Mouse (Mus musculus): Measurements from ENCODE around the gene Uap1.

Uap1 gene

DNA sequence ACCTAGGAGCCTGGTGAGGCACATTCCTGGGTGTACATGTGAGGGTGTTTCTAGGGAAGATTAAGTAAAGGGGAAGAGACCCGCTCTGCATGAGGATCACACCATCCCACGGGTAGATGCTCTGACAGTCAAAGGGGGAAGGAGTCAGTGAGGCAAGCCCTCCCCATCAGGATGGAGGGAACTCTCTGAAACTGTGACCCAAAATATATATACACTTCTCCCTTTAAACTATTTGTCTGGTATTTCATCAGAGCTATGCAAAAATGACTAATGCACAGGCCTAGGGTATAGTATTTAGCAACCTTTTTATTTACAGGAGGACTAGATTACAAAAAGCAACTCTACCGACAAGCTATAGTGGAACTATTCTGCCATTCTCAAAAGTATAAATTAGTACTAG is 9.8 kb downstream of the Uap1 start:
- DNase-seq (ENCODE audit: extremely low spot score, low read depth, low spot score): no peak

DNA sequence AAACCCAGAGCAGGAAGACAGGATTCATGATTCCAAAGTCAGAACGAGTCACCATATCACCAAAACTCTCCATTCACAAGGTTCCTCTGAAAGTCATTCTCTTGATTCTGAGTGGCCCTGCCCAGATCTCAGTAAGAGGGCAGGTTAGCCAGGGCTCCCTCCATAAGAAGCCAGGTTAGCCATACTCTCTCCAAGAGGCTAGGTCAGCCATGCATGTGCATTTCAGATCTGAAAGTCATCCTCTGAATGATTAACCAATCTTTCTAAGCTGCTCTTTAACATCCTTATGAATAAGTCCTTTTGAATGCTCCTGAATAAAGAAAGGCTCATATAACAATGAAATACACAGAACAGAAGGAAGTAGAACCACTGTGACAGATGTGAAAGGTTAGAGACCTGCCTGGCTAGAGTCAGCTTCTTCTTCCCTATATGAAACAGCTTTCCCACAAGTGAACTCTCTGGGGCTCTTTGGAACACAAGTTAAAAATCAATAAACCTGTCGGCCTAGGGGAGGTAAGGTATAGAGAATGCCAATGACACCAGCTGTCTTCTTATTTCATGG is 10.6 kb downstream of the Uap1 start:
- DNase-seq (ENCODE audit: extremely low spot score, low read depth, low spot score): no peak

GRCm38 (mm10) chr1:170163398-170163943 is 11.3 kb downstream of the Uap1 start:
- no peak for DNase-seq (ENCODE audit: extremely low spot score, low read depth, low spot score)

DNA sequence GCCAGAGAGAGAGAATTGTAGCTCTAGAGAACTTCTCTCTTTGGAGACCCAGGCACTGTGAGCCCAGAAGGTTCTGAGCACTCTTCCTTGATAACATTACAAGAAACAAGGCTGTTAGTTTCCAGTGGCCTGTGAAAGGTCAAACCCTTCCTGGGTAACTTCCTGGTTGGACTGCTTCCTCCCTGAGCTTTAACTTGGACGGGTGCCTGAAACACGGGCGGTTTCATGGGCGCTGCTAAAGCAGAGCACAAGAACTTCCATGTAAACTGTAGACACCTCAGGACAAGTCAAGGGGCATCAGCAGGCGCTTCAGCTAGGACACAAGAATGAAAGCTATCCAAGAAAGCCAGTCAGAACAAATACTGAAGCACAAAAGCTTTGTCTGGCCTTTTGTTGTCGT is 12.9 kb downstream of the Uap1 start:
- no peak for DNase-seq (ENCODE audit: extremely low spot score, low read depth, low spot score)

GRCm38 (mm10) chr1:170160397-170160938 is 14.3 kb downstream of the Uap1 start:
- no peak for DNase-seq (ENCODE audit: extremely low spot score, low read depth, low spot score)

DNA sequence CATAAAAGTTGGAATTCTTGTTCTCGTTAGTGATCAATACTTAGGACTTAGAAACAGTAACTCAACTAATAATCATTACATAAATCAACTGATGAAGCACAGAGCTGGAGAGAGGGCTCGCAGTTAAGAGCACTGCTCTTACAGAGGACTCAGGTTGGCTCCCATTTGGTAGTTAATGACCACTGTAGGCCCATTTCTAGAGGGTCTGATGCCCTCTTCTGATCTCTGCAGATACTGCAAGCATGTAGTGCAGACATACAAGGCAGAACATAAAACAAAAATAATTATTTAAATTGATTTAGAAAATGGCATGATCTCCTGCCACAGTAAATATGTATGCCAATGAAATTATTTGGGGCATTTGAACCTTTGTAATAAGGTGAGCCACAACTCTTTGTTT is 15.1 kb downstream of the Uap1 start:
- DNase-seq (ENCODE audit: extremely low spot score, low read depth, low spot score): no peak

- no peak for DNase-seq (ENCODE audit: extremely low spot score, low read depth, low spot score)
Measured at GRCm38 (mm10) chr1:170155761-170156160, 19.0 kb downstream of the Uap1 start.

GRCm38 (mm10) chr1:170155298-170155697 is 19.5 kb downstream of the Uap1 start:
- DNase-seq (ENCODE audit: extremely low spot score, low read depth, low spot score): no peak

- DNase-seq (ENCODE audit: extremely low spot score, low read depth, low spot score): no peak
Measured at GRCm38 (mm10) chr1:170153986-170154385, 20.8 kb downstream of the Uap1 start.

DNA sequence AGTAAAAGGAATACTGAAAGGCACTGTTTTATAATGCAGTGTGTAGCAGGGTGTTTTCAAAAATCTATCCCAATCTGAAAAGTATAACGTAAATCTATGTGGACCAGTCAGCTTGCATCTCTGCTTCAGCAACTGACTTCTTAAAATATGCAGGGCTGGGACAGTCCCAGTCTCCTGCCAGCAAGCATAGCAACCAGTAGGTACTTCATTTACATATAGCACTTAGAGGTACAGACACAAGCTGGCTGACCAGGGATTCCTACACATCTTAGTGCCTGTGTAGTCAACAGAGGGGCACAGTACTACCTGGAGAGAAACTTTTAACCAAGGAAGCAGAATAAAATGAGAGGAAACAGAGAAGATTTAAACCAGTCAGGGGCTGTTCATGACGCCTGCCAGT is 22.2 kb downstream of the Uap1 start:
- DNase-seq (ENCODE audit: extremely low spot score, low read depth, low spot score): no peak

GRCm38 (mm10) chr1:170150870-170151269 is 23.9 kb downstream of the Uap1 start:
- DNase-seq (ENCODE audit: extremely low spot score, low read depth, low spot score): no peak

DNA sequence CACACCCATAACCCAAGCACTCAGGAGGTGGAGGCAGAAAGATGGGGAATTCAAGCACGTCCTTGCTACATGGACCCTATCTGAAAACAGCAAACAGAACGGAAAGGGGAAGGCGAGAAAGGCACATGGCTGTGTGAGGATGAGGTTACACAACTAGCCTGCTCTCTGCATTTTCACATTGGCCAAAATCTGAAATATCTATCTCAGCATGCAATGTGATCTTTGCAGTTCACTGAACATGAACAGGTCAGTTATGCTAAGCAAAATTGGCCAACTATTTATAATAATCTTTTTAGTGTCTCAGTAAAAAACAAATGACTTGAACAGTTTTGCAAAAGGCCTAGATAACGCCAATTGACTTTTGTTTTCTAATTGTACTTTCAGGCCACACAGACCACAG is 25.0 kb downstream of the Uap1 start:
- DNase-seq (ENCODE audit: extremely low spot score, low read depth, low spot score): no peak

- DNase-seq (ENCODE audit: extremely low spot score, low read depth, low spot score): no peak
Measured at GRCm38 (mm10) chr1:170148536-170148935, 26.2 kb downstream of the Uap1 start.

DNA sequence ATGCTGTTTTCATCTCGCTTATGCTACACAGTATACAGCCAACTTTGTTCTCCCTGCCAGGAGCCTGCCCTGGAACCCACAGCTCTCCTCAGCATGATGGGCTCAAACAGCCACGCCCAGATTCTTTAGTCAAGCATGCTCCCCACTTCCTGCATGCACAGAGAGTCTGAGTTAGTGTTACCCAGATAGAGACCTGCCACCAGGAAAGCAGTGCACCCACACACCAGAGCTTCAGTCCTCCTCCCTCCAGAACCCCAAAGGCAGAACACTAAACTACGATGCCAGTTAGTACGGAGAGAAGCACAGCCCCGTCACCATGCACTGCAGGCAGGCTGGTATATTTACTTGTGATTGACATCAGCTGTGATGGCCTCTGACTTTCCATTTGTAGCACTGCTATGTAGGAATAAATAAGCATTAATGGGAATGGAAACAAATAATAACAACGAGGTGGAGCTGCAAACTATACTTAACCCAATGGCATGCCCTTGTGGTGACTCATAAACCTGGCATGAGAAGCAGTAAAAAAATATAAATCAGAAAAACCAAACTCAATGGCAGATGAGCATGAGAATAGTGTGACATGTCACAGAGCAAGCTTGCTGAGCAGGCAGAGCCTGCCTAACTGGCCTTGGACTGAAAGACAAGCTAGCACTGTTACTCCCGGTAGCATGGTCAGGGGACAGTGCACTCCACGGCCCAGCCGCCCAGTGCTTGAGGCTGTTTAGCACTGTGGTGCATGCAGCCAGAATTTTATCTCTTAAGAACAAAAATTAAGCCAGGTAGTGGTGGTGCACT is 26.9 kb downstream of the Uap1 start:
- DNase-seq (ENCODE audit: extremely low spot score, low read depth, low spot score): no peak

GRCm38 (mm10) chr1:170145606-170146005 is 29.2 kb downstream of the Uap1 start:
- DNase-seq (ENCODE audit: extremely low spot score, low read depth, low spot score): no peak

DNA sequence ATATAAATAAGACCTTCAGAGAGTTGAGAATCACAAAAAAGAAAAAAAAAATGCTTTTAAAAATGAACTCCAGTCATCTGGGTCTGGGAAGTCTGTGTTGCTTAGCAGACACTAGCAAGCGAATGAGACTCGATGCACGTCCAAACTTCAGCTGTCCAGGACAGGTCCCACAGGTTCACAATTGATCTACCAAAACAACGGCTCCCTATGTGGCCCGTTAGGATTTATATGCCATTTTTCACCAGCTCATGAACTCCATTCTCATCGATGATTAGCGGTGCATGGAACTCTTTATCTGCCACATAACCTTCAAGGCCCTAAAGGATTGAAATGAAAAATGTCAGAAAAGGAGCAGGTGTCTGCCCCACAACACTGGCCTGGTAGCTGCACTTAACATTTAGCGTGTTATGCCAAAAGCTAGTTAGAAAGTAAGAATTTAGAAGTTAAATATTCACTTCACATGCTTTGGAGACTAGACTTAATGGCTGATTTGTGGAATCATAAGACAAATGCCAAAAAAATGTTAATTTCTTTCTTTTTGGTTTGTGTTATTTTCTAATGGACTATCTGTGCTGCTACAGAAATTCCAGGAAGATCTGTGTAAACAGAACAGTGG is 32.4 kb downstream of the Uap1 start:
- no peak for DNase-seq (ENCODE audit: extremely low spot score, low read depth, low spot score)

DNA sequence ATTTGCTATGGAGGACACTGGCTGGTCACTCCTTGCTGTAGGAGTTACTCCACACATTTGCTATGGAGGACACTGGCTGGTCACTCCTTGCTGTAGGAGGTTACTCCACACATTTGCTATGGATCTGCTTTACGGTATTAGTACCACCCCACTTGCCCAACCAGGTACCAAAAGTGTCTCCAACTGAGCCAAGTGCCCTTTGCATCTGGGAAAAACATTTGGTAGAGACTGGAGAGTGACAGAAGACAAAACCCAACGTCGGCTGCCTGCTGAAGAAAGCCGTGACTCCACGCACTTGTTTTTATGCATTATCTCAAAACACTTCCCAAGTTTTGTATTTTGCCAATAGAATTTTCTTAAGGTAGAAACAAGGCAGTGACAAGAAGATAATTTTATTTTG is 33.1 kb downstream of the Uap1 start:
- DNase-seq (ENCODE audit: extremely low spot score, low read depth, low spot score): no peak

- peak; percentile 41 for DNase-seq (ENCODE audit: extremely low spot score, low read depth, low spot score)
Measured at GRCm38 (mm10) chr1:170136351-170137009, 38.3 kb downstream of the Uap1 start.

DNA sequence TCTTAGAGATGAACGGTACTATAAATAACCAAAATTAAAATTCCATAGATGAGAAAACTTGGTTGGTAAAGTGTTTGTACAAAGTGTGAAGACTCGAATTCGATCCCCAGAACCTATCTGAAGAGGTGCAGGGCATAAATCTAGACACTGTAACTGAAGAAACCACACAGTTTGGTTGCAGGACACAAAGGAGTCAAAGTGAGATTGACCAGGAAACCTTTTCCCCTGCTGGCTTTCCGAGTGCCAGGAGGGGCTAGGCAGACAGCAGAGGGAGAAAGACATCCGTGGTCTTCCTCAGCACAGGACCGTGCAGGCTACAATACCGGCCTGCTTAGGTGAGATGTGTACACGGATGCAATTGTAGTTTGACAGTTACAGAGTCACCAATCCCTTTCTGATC is 40.5 kb downstream of the Uap1 start:
- no peak for DNase-seq (ENCODE audit: extremely low spot score, low read depth, low spot score)

GRCm38 (mm10) chr1:170130962-170131361 is 43.8 kb downstream of the Uap1 start:
- no peak for DNase-seq (ENCODE audit: extremely low spot score, low read depth, low spot score)

- no peak for DNase-seq (ENCODE audit: extremely low spot score, low read depth, low spot score)
Measured at GRCm38 (mm10) chr1:170124644-170125043, 50.1 kb downstream of the Uap1 start.
